Comparison of ENCODE assay signal across 18 mouse cellular contexts in the genomic region with DNA sequence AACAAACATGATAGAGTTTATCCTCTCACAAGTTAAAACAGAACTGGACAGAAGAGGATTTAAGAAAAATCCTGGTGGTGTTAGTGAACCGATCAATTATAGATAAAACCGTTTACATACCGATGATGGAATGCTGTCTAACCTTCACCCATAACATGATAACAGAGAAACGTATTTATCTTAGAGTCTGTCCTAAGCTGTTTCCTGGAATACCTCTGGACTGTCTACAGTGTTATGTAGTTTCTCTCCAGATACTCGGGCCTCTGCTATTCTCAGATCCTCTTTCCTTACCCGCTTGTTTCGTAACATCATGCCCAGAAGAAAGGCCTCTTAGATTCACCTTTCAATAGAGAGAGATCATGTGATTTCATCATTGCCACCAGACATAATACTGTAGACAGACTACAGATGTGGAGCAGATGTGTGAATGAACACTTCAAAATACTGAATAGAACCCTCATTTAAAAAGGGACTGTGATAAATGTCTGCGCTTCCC.
DNase-seq lines count a peak whose midpoint lies in the region; ATAC-seq lines count a peak whose summit lies in the region.
"Had no signal": no experiment of that assay in that cellular context is flagged by ENCODE, and none has a peak within 500 bp of the region (broad histone marks: within the 10 kb centered on the region; RNA-seq: fewer than 3 reads in every experiment).

No protein-coding gene starts in this region.

- H3K27ac ChIP-seq in liver, embryonic 16.5 days (ENCODE audit: low read length), result no peak overlapping the region
- no peak overlapping the region for H3K27ac ChIP-seq in liver, embryonic 12.5 days
- H3K27ac ChIP-seq: embryonic facial prominence, embryonic 13.5 days; forebrain, embryonic 12.5 days; hindbrain, embryonic 15.5 days had no signal

- H3K9ac ChIP-seq in liver, embryonic 16.5 days (ENCODE audit: low read depth, low read length), result no peak overlapping the region
- no peak overlapping the region for H3K9ac ChIP-seq in liver, embryonic 12.5 days
- H3K9ac ChIP-seq: embryonic facial prominence, embryonic 13.5 days; forebrain, embryonic 12.5 days; heart, embryonic 12.5 days; hindbrain, embryonic 15.5 days had no signal

- H3K4me1 ChIP-seq in liver, embryonic 16.5 days (ENCODE audit: control insufficient read depth, low read depth, low read length), result peaks cover 10% of the 10 kb centered on the region
- peaks cover 19% of the 10 kb centered on the region for H3K4me1 ChIP-seq in liver, embryonic 12.5 days
- H3K4me1 ChIP-seq: forebrain, embryonic 12.5 days; hindbrain, embryonic 15.5 days had no signal

- H3K36me3 ChIP-seq in liver, embryonic 16.5 days (ENCODE audit: control insufficient read depth, insufficient read depth), result no peaks in the 10 kb centered on the region
- no peaks in the 10 kb centered on the region for H3K36me3 ChIP-seq in liver, embryonic 12.5 days
- H3K36me3 ChIP-seq: embryonic facial prominence, embryonic 13.5 days; forebrain, embryonic 12.5 days; G1E; heart, embryonic 12.5 days; hindbrain, embryonic 15.5 days had no signal

- no peak overlapping the region for H3K4me2 ChIP-seq in liver, embryonic 16.5 days (ENCODE audit: low read depth, low read length)
- H3K4me2 ChIP-seq in liver, embryonic 12.5 days, result no peak overlapping the region
- H3K4me2 ChIP-seq: embryonic facial prominence, embryonic 13.5 days; forebrain, embryonic 12.5 days; heart, embryonic 12.5 days; hindbrain, embryonic 15.5 days had no signal

- H3K27me3 ChIP-seq in liver, embryonic 16.5 days (ENCODE audit: control insufficient read depth, insufficient read depth, low read depth, low read length), result no peaks in the 10 kb centered on the region
- no peaks in the 10 kb centered on the region for H3K27me3 ChIP-seq in liver, embryonic 12.5 days (replicated peaks)
- H3K27me3 ChIP-seq: embryonic facial prominence, embryonic 13.5 days; forebrain, embryonic 12.5 days; heart, embryonic 12.5 days; hindbrain, embryonic 15.5 days had no signal

- no peak overlapping the region for H3K4me3 ChIP-seq in liver, embryonic 16.5 days (ENCODE audit: low read depth, low read length)
- H3K4me3 ChIP-seq in liver, embryonic 12.5 days, result no peak overlapping the region
- H3K4me3 ChIP-seq: embryonic facial prominence, embryonic 13.5 days; forebrain, embryonic 12.5 days; heart, embryonic 12.5 days; hindbrain, embryonic 15.5 days had no signal

- peak; percentile 14 for DNase-seq in 3T3-L1 (ENCODE audit: low read depth, low spot score)
- peak; percentile 17 for DNase-seq in NIH3T3 (ENCODE audit: low read depth)
- no peak for DNase-seq in kidney, adult 8-10 months
- DNase-seq in embryo, embryonic 10.5 days (ENCODE audit: low spot score), result no peak
- DNase-seq: adrenal gland, postnatal 10 days; cerebellum, adult 11 months; cerebellum, adult 8-10 months; cerebellum, postnatal 14 days; gastrocnemius, postnatal 14 days had no signal

- ATAC-seq in liver, embryonic 16.5 days (ENCODE audit: low read depth), result peak; percentile 56; the same call in 1 of the 2 replicates
- no peak for ATAC-seq in liver, embryonic 12.5 days
- ATAC-seq in megakaryocyte progenitor cell, adult 5-6 weeks (replicated peaks; ENCODE audit: poor library complexity), result peak; percentile 65
- ATAC-seq: forebrain, embryonic 16.5 days had no signal

- WGBS in liver, embryonic 16.5 days (ENCODE audit: insufficient replicate concordance), result 58% methylated on average over 8 of the region's 8 CpGs
- WGBS in liver, embryonic 12.5 days (ENCODE audit: insufficient replicate concordance), result 52% methylated on average over 8 of the region's 8 CpGs

- H3K9me3 ChIP-seq in liver, embryonic 16.5 days (replicated peaks; ENCODE audit: control insufficient read depth, low read length), result no peaks in the 10 kb centered on the region
- no peaks in the 10 kb centered on the region for H3K9me3 ChIP-seq in liver, embryonic 12.5 days (replicated peaks)
- H3K9me3 ChIP-seq: embryonic facial prominence, embryonic 13.5 days; forebrain, embryonic 12.5 days; G1E; heart, embryonic 12.5 days; hindbrain, embryonic 15.5 days had no signal

Comparison
In these comparisons a context has a peak if more than half of its experiments do, and no peak if none do; other contexts are left out.
1. DNase-seq: peak in 3T3-L1 (single experiment) and NIH3T3 (single experiment); none in kidney, adult 8-10 months (0 of 2) and embryo, embryonic 10.5 days (single experiment).